ENCODE assay signal across 21 mouse cellular contexts in the genomic region with DNA sequence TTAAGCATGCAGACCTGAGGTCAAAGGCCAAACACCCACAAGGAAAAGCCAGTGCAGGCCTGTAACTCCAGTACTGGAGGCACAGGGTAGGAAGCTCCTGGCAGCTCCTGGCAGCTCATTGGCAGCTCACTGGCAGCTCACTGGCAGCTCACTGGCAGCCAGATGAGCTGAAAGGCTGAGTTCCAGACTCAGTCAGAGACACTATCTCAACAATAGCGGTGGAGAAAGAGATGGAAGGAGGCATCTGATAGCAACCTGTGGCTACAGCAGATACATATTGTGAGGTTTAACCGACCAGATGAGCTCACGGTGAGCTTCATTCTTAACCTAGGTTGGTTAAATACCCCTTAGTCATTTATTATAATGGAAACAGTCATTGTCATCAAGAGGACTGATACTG.
DNase-seq lines count a peak whose midpoint lies in the region.
"Had no signal": no experiment of that assay in that cellular context is flagged by ENCODE, and none has a peak within 500 bp of the region (broad histone marks: within the 10 kb centered on the region; RNA-seq: fewer than 3 reads in every experiment).

No protein-coding gene starts in this region.

- peak; percentile 20 to 31 for DNase-seq in cerebellum, adult 18-20 months
- DNase-seq in cerebellum, adult 11 months = no peak
- DNase-seq in heart, embryonic 10.5 days (ENCODE audit: low spot score) = no peak
- no peak for DNase-seq in heart, postnatal 10 days
- DNase-seq in left cerebral cortex, postnatal 4 days = peak; percentile 24
- DNase-seq in left cerebral cortex, adult 8-10 months (ENCODE audit: low spot score in 2 of 2) = no peak
- no peak for DNase-seq in thymus, postnatal 25 days
- DNase-seq in ovary, postnatal 14 days (ENCODE audit: low spot score) = no peak
- DNase-seq: adrenal gland, adult 8-10 months; gastrocnemius, postnatal 25 days; heart, postnatal 36 days; lung, adult 2 months; lung, postnatal 36 days; right cerebral cortex, postnatal 14 days had no signal

- H3K27me3 ChIP-seq in heart, embryonic 10.5 days (ENCODE audit: insufficient read depth, poor library complexity, severe bottlenecking) = no peaks in the 10 kb centered on the region
- H3K27me3 ChIP-seq: CH12.LX; embryonic facial prominence, embryonic 13.5 days; limb, embryonic 12.5 days; midbrain, embryonic 12.5 days; neural tube, embryonic 13.5 days had no signal

- no peaks in the 10 kb centered on the region for H3K9me3 ChIP-seq in heart, embryonic 10.5 days
- H3K9me3 ChIP-seq: embryonic facial prominence, embryonic 13.5 days; limb, embryonic 12.5 days; midbrain, embryonic 12.5 days; neural tube, embryonic 13.5 days had no signal

- H3K27ac ChIP-seq in heart, embryonic 10.5 days = 0 out of 2 replicates have a peak overlapping the region, but pooled peaks have one; percentile 56
- H3K27ac ChIP-seq: embryonic facial prominence, embryonic 13.5 days; kidney, postnatal 0 days; left cerebral cortex, adult 2 months; limb, embryonic 12.5 days; midbrain, embryonic 12.5 days; neural tube, embryonic 13.5 days had no signal

- H3K4me3 ChIP-seq in heart, embryonic 10.5 days = no peak overlapping the region
- H3K4me3 ChIP-seq: embryonic facial prominence, embryonic 13.5 days; left cerebral cortex, adult 2 months; limb, embryonic 12.5 days; midbrain, embryonic 12.5 days; neural tube, embryonic 13.5 days had no signal

- WGBS in heart, embryonic 10.5 days = 62% methylated on average over 3 of the region's 3 CpGs

- H3K36me3 ChIP-seq in heart, embryonic 10.5 days = no peaks in the 10 kb centered on the region
- H3K36me3 ChIP-seq: embryonic facial prominence, embryonic 13.5 days; limb, embryonic 12.5 days; midbrain, embryonic 12.5 days; neural tube, embryonic 13.5 days had no signal

- intact Hi-C loops in heart, postnatal 10 days (cut with DNase I) = loop anchor here (2.0 kb wide), 1 partner anchor 64 kb away; no protein-coding TSS in a partner anchor
- intact Hi-C loops in left cerebral cortex, postnatal 4 days (cut with DNase I) = no loop called here

- H3K4me1 ChIP-seq in heart, embryonic 10.5 days = peaks cover 20% of the 10 kb centered on the region
- H3K4me1 ChIP-seq: embryonic facial prominence, embryonic 13.5 days; limb, embryonic 12.5 days; midbrain, embryonic 12.5 days had no signal

Comparison
In these comparisons a context has a peak if more than half of its experiments do, and no peak if none do; other contexts are left out.
1. DNase-seq: peak in cerebellum, adult 18-20 months (2 of 2) and left cerebral cortex, postnatal 4 days (single experiment); none in cerebellum, adult 11 months (single experiment), heart, embryonic 10.5 days (single experiment), heart, postnatal 10 days (0 of 2), left cerebral cortex, adult 8-10 months (0 of 2), thymus, postnatal 25 days (single experiment) and ovary, postnatal 14 days (single experiment).